Mouse (Mus musculus) megakaryocyte, adult 5-6 weeks (primary cell): ENCODE results near the gene F11. TPM values are rescaled to one million over a fixed set of nuclear protein-coding genes. Genes with fewer than 3 reads are reported as not detected.

Experiments used
- ATAC-seq: 2 replicates; pipeline ENCODE4 v1.8.0; 2016; ENCODE audit warnings: mild to moderate bottlenecking, inconsistent platforms; ENCODE audit not compliant: poor library complexity, severe bottlenecking
- total RNA-seq, 2 experiments: library from RNA; stranded (forward) in 1 of 2; stranded (reverse) in 1 of 2; fragments of 153-499, 151-499 nt in 1 of 2; fragments of 221-1000, 200-1000 nt in 1 of 2; gene quantifications; 2 replicates each; pipeline versions ENCODE4 v1.2.3 to v1.2.4; 2015 to 2017

The F11 gene
- total RNA-seq, 2 experiments from 2014 or later: not detected

DNA sequence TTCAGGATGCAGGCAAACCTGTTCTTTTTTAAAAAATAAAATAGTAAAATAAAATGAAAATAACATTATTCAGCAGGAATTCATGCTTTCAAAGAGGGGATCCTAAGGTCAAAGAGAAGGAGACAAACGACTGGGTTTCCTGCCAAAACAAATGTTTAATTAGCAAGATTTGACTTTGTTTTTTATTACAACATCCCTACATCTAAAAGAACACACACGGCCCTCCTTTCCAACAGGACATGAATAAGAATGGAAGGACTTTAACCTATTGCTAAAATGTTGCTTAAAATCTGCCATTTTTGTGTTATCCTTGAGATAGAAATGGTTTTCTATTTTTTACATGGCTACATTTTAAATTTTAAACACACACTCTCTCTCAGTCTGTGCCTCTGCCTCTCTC lies 8.7 kb downstream of the F11 start:
- no peak for ATAC-seq

DNA sequence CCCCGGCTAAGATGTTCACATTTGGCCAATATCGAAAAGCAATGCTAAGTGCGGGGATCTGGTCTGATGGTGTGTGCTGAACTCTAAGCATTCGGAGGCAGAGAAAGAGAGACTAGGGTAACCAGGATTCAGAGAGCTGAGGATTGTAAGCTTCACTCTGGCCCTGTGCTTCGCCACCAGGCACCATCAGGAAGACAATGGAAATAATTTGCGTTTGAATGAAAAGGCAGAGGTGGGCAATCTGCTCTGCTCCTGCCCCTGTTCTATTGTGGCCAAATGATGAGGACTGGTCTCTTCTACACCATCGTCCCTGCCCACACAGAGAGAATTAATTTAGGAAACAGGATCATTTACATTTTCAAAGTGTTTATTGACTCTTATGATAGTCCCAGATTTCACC lies 15.5 kb downstream of the F11 start:
- no peak for ATAC-seq

DNA sequence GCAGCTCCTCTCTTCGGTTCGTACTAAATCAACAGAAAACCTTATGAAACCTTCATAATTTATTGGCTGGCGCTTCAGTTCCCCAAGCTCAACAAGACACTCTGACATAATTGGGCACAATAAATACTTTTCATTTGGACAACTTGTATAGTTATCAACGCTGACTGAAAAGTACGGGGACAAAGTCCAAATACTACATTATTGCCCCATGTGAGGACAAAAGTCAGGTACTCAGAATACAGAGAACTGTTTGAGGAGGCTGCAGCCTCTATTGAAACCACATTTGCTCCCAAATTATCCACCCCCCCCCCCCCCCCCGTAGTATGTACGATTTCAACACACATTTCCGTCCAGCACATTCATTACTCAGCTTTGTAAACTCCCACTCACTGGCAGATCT lies 22.5 kb downstream of the F11 start:
- no peak for ATAC-seq

DNA sequence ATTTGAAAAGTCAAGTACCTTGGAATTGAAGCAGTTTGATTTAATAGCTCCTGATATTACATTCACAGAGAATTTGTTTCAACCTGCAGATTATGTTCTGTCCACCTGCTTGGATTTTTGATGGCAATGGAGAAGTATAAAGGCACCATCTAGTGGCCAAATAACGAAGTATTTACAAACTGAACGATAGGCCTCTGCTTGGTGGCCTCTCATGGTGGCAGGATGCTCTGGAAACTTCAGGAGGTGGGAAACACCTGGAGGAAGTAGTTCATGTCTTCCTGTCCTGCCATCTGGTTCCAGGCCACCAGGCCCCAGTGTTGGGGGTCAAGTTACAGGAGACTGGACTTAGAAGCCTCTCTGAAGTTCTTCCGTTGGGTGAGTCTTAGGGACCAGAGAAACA lies 23.5 kb downstream of the F11 start:
- ATAC-seq: no peak

DNA sequence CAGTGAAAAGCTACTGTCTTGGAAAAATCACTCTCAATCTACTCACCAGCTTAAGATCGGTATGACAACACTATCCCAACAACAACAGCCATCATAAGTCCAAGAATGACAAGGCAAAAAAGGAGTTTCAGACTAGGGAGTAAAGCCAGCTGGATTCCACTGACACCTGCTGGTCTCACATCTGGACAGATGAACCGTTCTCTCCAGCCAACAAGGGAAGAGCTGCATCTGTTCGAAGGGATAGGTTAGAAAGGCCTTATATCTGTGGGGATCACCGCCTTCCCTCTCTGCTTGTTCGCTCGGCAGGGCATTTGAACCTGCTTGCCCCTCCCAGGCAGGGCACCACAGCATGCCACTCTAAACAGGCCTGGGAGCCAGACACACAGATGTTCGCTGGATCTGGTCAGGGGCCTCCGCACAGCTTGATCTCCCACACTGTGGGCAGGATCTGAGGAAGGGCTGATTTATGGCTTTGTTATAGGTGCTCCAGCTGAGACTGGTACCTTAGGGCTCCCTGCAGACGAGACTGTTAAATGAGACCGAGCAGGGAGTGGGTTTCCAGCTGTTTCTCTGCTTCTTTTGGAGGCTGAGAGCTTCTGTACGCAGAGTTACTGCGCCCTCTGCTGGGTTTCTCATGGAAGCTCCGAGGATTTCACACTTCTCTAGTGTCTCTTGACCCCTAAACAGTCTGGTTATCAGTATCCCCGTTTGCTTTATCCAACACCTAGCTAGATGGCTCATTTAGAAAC lies 25.5 kb downstream of the F11 start:
- no peak for ATAC-seq

DNA sequence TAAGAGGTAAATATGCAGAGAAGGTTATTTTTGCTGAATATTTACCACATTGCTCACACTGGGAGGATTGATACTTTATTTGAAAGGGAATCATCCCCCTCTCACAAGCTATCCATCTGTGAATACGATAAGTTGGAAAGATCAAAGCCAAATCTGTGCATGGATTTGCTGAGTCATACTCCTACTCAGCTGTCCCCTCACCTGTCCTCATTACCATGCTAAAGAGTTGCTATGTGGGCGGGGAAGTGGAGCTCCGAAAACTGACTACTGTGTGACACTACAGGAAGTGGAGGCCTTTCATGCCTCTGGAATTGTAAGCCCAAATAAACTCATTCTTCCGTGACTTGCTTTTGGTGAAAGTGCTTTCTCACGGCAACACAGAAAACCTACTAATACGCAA lies 26.6 kb downstream of the F11 start:
- no peak for ATAC-seq

DNA sequence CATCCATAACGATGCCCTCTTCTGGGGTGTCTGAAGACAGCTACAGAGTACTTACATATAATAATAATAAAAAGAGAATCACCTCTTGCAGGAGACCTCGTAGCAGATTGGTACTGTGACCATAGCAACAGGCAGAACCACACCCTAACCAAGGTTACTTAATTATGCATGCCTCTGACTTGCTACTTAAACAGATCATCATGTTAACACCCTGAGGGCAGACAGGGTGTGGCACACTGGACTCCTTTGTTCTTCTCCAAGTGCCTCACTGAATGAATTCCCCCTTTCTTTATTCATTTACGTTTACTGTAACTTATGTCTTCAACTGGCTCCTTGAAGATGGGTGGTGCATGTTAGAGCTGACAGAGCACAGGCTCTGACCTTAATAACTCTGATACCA lies 28.6 kb downstream of the F11 start:
- ATAC-seq: no peak

DNA sequence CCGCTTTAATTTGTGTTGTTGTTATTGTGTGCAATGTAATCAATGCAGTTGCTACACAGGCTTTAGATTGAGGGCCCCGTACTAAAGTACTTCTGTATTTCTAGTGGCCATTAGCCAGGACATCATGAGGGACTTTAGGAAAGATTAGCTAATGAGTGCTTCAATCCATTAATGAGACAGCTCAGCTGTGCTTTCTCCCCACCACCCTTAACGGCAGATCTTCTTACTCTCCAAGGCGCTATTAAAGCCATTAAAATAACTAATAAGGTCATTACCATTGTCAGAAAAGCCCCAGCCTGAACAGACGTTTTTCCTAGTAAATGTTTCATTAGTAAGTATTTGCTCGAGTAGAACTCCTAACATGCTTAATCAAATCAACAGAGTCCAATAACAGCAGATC lies 59.4 kb downstream of the F11 start:
- no peak for ATAC-seq

DNA sequence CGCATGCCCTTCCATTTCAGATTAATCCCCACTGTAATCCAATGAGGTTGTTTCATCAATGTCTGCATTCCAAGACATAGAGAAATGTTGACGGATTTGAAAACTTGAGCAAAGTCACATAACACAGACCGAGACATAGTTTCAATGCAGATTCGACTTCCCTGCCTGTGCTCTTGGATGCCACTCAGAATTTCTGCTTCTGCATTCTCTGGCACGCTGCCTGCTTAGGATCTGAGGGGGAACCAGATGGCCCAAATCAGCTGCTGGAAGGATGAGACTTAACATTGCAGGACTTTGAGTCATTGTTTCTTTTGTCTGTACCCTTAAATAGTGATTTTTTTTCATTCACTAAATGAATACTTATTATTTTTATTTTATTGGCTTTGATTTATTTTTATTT lies 60.2 kb downstream of the F11 start:
- no peak for ATAC-seq

DNA sequence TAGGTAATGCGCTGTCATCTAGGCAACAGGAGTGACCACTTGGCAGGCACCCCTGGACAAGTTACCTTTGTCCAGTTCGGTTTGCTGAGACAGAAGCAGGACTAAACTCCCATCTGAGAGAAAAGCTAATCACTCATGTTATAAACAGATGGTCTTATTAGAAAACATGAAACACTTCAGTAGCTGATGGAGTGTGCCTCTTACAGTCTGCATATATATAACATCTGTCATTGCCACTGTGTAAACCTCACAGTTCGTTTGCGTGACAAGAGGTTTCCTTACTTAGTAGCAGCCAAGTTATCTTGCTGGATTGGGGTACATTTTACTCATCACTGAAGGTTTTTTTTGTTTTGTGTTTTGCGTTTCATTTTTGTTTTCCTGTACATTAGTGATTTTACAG lies 64.5 kb downstream of the F11 start:
- ATAC-seq: no peak

DNA sequence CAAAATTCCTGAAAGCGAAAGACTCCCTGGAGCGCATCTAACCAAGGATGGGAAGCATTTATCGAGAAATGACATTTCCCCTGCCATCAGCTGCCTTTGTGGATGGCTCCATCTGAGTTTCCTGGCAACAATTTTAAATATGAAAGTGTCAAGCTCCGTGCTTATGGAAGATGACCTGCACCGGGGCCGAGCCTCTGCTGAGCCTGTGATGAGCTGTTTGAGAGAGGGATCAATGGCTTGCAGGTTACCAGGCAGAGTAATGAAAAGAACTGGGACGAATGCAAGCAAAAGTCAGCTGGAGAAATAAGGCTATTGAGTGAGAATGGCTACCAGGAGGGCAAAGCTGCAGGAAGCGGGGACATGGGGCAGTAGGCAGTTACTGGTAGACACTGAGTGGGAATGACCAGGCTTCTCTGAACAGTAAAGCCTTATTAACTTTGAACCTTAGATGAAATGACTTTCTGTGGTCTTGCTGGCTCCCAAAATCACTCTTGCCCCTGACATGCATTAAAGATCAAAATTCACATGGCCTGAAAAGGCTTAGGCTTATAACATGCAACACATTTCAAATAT lies 65.8 kb downstream of the F11 start:
- no peak for ATAC-seq

Other genes starting within 250 kb of the F11 start
- not detected in 2 replicates for gene Mtnr1a, start 192.9 kb downstream of the F11 start, total RNA-seq (2015)
- gene Mtnr1a, start 192.9 kb downstream of the F11 start, total RNA-seq (2017): not detected in 2 replicates
- gene Klkb1, start 32.8 kb upstream of the F11 start, total RNA-seq (2015): 0.16 TPM in 1 of 2 replicates, not detected in the other
- not detected in 2 replicates for gene Klkb1, start 32.8 kb upstream of the F11 start, total RNA-seq (2017)
- not detected in 2 replicates for gene Gm45753, start 46.4 kb upstream of the F11 start, total RNA-seq (2015)
- gene Gm45753, start 46.4 kb upstream of the F11 start, total RNA-seq (2017): 0.12 TPM in 1 of 2 replicates, not detected in the other
- gene Cyp4v3, start 71.2 kb upstream of the F11 start, total RNA-seq (2015): 18.4 and 21.6 TPM in 2 replicates
- 18.0 and 21.5 TPM in 2 replicates for gene Cyp4v3, start 71.2 kb upstream of the F11 start, total RNA-seq (2017)
- 0.31 and 0.36 TPM in 2 replicates for gene Fam149a, start 120.3 kb upstream of the F11 start, total RNA-seq (2015)
- gene Fam149a, start 120.3 kb upstream of the F11 start, total RNA-seq (2017): 0.15 TPM in 1 of 2 replicates, not detected in the other
- 1.8 and 2.2 TPM in 2 replicates for gene Tlr3, start 149.0 kb upstream of the F11 start, total RNA-seq (2015)
- gene Tlr3, start 149.0 kb upstream of the F11 start, total RNA-seq (2017): 0.29 and 0.41 TPM in 2 replicates
- gene Sorbs2, start 245.8 kb upstream of the F11 start, total RNA-seq (2015): 0.09 TPM in 1 of 2 replicates, not detected in the other
- 0.04 TPM in 1 of 2 replicates, not detected in the other for gene Sorbs2, start 245.8 kb upstream of the F11 start, total RNA-seq (2017)